Mouse (Mus musculus) midbrain, embryonic 12.5 days (tissue): Measurements from ENCODE around the gene Iqgap2. TPM values are rescaled to one million over a fixed set of nuclear protein-coding genes. Genes with fewer than 3 reads are reported as not detected.

ENCODE experiments used
- ATAC-seq: fragments of 200-750 bp; cut with Nextera tagmentation; 2 replicates; pipeline ENCODE4 v1.8.0; 2017; ENCODE audit warnings: low read depth, moderate TSS enrichment, moderate library complexity; ENCODE audit not compliant: low FRiP score
- H3K27ac ChIP-seq: fragments of 300-500 bp; sonication (generic); replicated peaks from 2 replicates; pipeline ENCODE4 v1.5.1; 2016; ENCODE audit warnings: mild to moderate bottlenecking
- H3K27me3 ChIP-seq: fragments of 300-500 bp; sonication (generic); 2 replicates; pipeline ENCODE4 v1.6.1; 2016; ENCODE audit warnings: mild to moderate bottlenecking
- H3K36me3 ChIP-seq: fragments of 300-500 bp; sonication (generic); 2 replicates; pipeline ENCODE4 v1.6.1; 2016
- H3K4me1 ChIP-seq: fragments of 300-500 bp; sonication (generic); 2 replicates; pipeline ENCODE4 v1.6.1; 2016
- H3K4me2 ChIP-seq: fragments of 300-500 bp; sonication (generic); replicated peaks from 2 replicates; pipeline ENCODE4 v1.6.1; 2016; ENCODE audit warnings: mild to moderate bottlenecking, moderate library complexity
- H3K4me3 ChIP-seq: fragments of 300-500 bp; sonication (generic); 2 replicates; pipeline ENCODE4 v1.5.1; 2016; ENCODE audit warnings: mild to moderate bottlenecking
- H3K9ac ChIP-seq: fragments of 300-500 bp; sonication (generic); replicated peaks from 2 replicates; pipeline ENCODE4 v1.6.1; 2016; ENCODE audit warnings: mild to moderate bottlenecking, moderate library complexity
- H3K9me3 ChIP-seq: fragments of 300-500 bp; sonication (generic); 2 replicates; pipeline ENCODE4 v1.6.1; 2016; ENCODE audit warnings: mild to moderate bottlenecking
- WGBS: fragments of 180-500 bp; shearing (Covaris S2); methylation state at CpG from one replicate; pipeline ENCODE4 v1.1.7; 2016; 5-methylcytosine and 5-hydroxymethylcytosine counted together
- polyA plus RNA-seq: library from polyadenylated mRNA; unstranded; fragments of >200 nt; fragmentation: Nextera tagmentation; extraction: Ambion mirVana; gene quantifications from 2 replicates; pipeline ENCODE4 v1.2.1, GENCODE M21; 2016

Iqgap2 gene
- polyA plus RNA-seq, 1 experiment from 2014 or later: 13.0 TPM

DNA sequence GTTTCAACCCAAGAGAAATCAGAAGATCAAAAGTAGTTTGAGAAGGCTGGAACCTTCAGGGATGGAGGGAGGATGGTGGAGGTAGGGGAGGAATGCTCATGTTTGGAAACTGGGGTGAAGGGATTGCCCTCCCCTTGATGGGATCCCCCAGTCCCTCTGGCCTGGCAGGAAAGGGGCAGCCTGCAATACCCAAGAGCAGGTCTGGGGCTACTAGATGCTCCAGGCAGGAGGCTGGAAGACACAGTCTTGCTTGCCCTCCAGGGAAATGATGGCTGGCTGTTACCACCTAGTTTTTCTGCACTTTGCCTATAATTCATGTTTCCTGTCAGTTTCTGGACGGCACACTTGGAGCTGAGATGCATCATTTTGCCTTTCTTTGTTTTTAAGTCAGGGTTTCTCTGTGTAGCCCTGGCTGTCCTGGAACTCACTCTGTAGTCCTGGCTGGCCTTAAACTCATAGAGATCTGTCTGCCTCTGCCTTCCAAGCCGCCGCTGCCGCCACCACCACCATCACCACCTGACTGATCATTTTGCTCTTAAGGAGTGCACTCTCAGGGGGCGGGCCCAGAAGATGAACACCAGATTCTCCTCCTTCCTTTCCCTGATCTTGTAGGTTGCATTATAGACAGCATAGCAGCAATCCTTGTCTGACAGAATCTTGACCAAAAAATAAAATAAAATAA is 313.6 kb downstream of the Iqgap2 start:
- Histone ChIP-seq H3K4me2 (no peak overlapping the region), H3K4me1 (no peaks in the 10 kb centered on the region), H3K27me3 (no peaks in the 10 kb centered on the region), H3K27ac (no peak overlapping the region), H3K9me3 (no peaks in the 10 kb centered on the region), H3K36me3 (no peaks in the 10 kb centered on the region), H3K4me3 (no peak overlapping the region), H3K9ac (no peak overlapping the region)
- 93% methylated on average over 5 of the region's 5 CpGs for WGBS
- ATAC-seq: no peak

Other genes starting within 250 kb of the Iqgap2 start
- gene F2rl2, start 195.1 kb downstream of the Iqgap2 start, polyA plus RNA-seq: 1.0 and 1.1 TPM in 2 replicates
- gene Gm20075, start 189.5 kb upstream of the Iqgap2 start, polyA plus RNA-seq: 27.1 and 39.0 TPM in 2 replicates
- gene Gm17190, start 190.1 kb upstream of the Iqgap2 start, polyA plus RNA-seq: not detected in 2 replicates
- 1.1 and 2.0 TPM in 2 replicates for gene Sv2c, start 240.7 kb upstream of the Iqgap2 start, polyA plus RNA-seq